Mouse (Mus musculus) limb, embryonic 14.5 days (tissue): Measurements from ENCODE around the gene Rsph14. TPM values are rescaled to one million over a fixed set of nuclear protein-coding genes. Genes with fewer than 3 reads are reported as not detected.
A peak's percentile ranks its signal among the peaks of the same experiment; 100 is the strongest.

ENCODE experiments used
- ATAC-seq: fragments of 200-750 bp; cut with Nextera tagmentation; 2 replicates; pipeline ENCODE4 v1.8.0; 2017; ENCODE audit warnings: low read depth, moderate number of reproducible peaks, moderate TSS enrichment; ENCODE audit not compliant: low FRiP score
- DNase-seq: peaks from one replicate; pipeline ENCODE4 v3.0.0-alpha.2; 2015; ENCODE audit warnings: low spot score
- H3K27ac ChIP-seq: fragments of 300-500 bp; sonication (generic); replicated peaks from 2 replicates; pipeline ENCODE4 v1.5.1; 2014; ENCODE audit warnings: low read depth, mild to moderate bottlenecking, low read length, moderate library complexity, mixed read lengths
- H3K27me3 ChIP-seq: fragments of 300-500 bp; sonication (generic); 2 replicates; pipeline ENCODE4 v1.6.1; 2014; ENCODE audit warnings: low read length, mixed read lengths; ENCODE audit not compliant: control insufficient read depth, insufficient read depth
- H3K36me3 ChIP-seq: fragments of 300-500 bp; sonication (generic); 2 replicates; pipeline ENCODE4 v1.6.1; 2014; ENCODE audit warnings: mild to moderate bottlenecking, low read length, moderate library complexity, mixed read lengths; ENCODE audit not compliant: control insufficient read depth, insufficient read depth
- H3K4me1 ChIP-seq: fragments of 300-500 bp; sonication (generic); 2 replicates; pipeline ENCODE4 v1.6.1; 2014; ENCODE audit warnings: antibody characterized with exemption, low read length, mixed read lengths; ENCODE audit not compliant: control insufficient read depth, insufficient read depth
- H3K4me2 ChIP-seq: fragments of 300-500 bp; sonication (generic); replicated peaks from 2 replicates; pipeline ENCODE4 v1.6.1; 2014; ENCODE audit warnings: low read depth, mild to moderate bottlenecking, low read length, moderate library complexity; ENCODE audit not compliant: severe bottlenecking
- H3K4me3 ChIP-seq: fragments of 300-500 bp; sonication (generic); replicated peaks from 2 replicates; pipeline ENCODE4 v1.5.1; 2014; ENCODE audit warnings: low read length
- H3K9ac ChIP-seq: fragments of 300-500 bp; sonication (generic); 2 replicates; pipeline ENCODE4 v1.6.1; 2014; ENCODE audit warnings: mild to moderate bottlenecking, low read depth, low read length, moderate library complexity; ENCODE audit not compliant: severe bottlenecking
- H3K9me3 ChIP-seq: fragments of 300-500 bp; sonication (generic); 2 replicates; pipeline ENCODE4 v1.6.1; 2016; ENCODE audit warnings: low read length; ENCODE audit not compliant: control insufficient read depth
- POLR2A ChIP-seq: fragments of 200-500 bp; IDR thresholded peaks from 2 replicates; pipeline ENCODE4 v1.8.0; 2012; ENCODE audit warnings: inconsistent platforms, mild to moderate bottlenecking, moderate library complexity, borderline replicate concordance; ENCODE audit not compliant: insufficient read depth, insufficient read length; ENCODE audit errors: extremely low read depth
- WGBS: fragments of 180-500 bp; shearing (Covaris S2); extraction: QIAGEN DNeasy Blood & Tissue Kit; methylation state at CpG from one replicate; pipeline ENCODE4 v1.1.7; 2014; 5-methylcytosine and 5-hydroxymethylcytosine counted together
- polyA plus RNA-seq, 2 experiments: library from polyadenylated mRNA; depleted of rRNA in 1 of 2; stranded (reverse) in 1 of 2; unstranded in 1 of 2; fragments of >200 nt; fragmentation: Nextera tagmentation in 1 of 2; extraction: Ambion mirVana in 1 of 2; gene quantifications; 2 replicates each; pipeline versions ENCODE4 v1.2.1 to v1.2.3; 2012 to 2014

Gene Rsph14
- polyA plus RNA-seq, 2 experiments = not detected

GRCm38 (mm10) chr10:74928276-74928675, 104.1 kb downstream of the Rsph14 start:
- H3K4me2 ChIP-seq = no peak overlapping the region
- no peak overlapping the region for H3K27ac ChIP-seq
- no peaks in the 10 kb centered on the region for H3K27me3 ChIP-seq
- no peak overlapping the region for H3K9ac ChIP-seq
- DNase-seq (no peak), ATAC-seq (no peak)
- H3K36me3 ChIP-seq = no peaks in the 10 kb centered on the region
- H3K9me3 ChIP-seq = no peaks in the 10 kb centered on the region
- H3K4me3 ChIP-seq = no peak overlapping the region
- WGBS = 83% methylated on average over 7 of the region's 7 CpGs
- TF ChIP-seq POLR2A = no peak
- no peaks in the 10 kb centered on the region for H3K4me1 ChIP-seq

- WGBS = 15% methylated on average over 21 of the region's 21 CpGs
- ATAC-seq = no peak
These were observed 107.1 kb downstream of the Rsph14 start for GRCm38 (mm10) chr10:74925324-74925723.

GRCm38 (mm10) chr10:74924274-74924673, 108.1 kb downstream of the Rsph14 start:
- Histone ChIP-seq H3K27ac (no peak overlapping the region), H3K4me1 (no peaks in the 10 kb centered on the region), H3K9me3 (no peaks in the 10 kb centered on the region), H3K27me3 (no peaks in the 10 kb centered on the region), H3K36me3 (no peaks in the 10 kb centered on the region), H3K9ac (no peak overlapping the region), H3K4me2 (no peak overlapping the region), H3K4me3 (no peak overlapping the region)
- no peak for ATAC-seq
- no peak for DNase-seq
- WGBS = 91% methylated on average over 14 of the region's 14 CpGs
- TF ChIP-seq POLR2A = no peak

More at GRCm38 (mm10) chr10:74925324-74925723, 107.1 kb downstream of the Rsph14 start:
- Histone ChIP-seq H3K36me3 (no peaks in the 10 kb centered on the region), H3K9ac (no peak overlapping the region), H3K4me3 (no peak overlapping the region), H3K27ac (no peak overlapping the region), H3K4me1 (no peaks in the 10 kb centered on the region), H3K27me3 (no peaks in the 10 kb centered on the region), H3K9me3 (no peaks in the 10 kb centered on the region), H3K4me2 (peak overlapping the region; percentile 39)
- TF ChIP-seq POLR2A = no peak
- peak; percentile 47 for DNase-seq

- DNase-seq (no peak), ATAC-seq (no peak)
- WGBS = 60% methylated on average over 6 of the region's 6 CpGs
- H3K27ac ChIP-seq = no peak overlapping the region
- no peak overlapping the region for H3K4me3 ChIP-seq
- H3K4me2 ChIP-seq = no peak overlapping the region
- no peak for TF ChIP-seq POLR2A
- no peaks in the 10 kb centered on the region for H3K4me1 ChIP-seq
- H3K27me3 ChIP-seq = no peaks in the 10 kb centered on the region
- H3K36me3 ChIP-seq = no peaks in the 10 kb centered on the region
- H3K9me3 ChIP-seq = no peaks in the 10 kb centered on the region
- H3K9ac ChIP-seq = no peak overlapping the region
These were observed 109.6 kb downstream of the Rsph14 start for GRCm38 (mm10) chr10:74922763-74923162.

DNA sequence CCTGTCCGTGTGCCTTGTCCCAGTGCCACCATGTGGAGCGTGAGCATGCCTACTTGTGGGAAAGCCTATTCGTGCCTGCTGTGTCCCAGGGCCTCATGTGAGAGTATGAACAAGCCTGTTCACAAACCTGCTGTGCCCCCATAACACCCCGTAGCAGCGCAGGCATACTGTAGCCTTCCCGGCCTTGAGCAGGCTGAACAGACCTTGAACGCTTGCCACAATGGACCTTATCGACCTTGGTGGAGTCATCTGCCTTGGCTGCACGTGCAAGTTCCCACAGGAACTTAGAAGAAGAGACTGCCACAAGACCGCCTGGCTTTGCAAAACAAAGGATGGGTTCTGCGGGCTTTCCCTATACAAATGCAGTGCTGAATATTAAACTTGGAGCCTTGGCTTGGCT, 110.8 kb downstream of the Rsph14 start:
- H3K4me1 ChIP-seq = no peaks in the 10 kb centered on the region
- DNase-seq = no peak
- no peaks in the 10 kb centered on the region for H3K9me3 ChIP-seq
- H3K9ac ChIP-seq = no peak overlapping the region
- no peak for ATAC-seq
- no peaks in the 10 kb centered on the region for H3K27me3 ChIP-seq
- no peak for TF ChIP-seq POLR2A
- no peak overlapping the region for H3K27ac ChIP-seq
- H3K4me2 ChIP-seq = no peak overlapping the region
- H3K36me3 ChIP-seq = no peaks in the 10 kb centered on the region
- WGBS = 89% methylated on average over 11 of the region's 11 CpGs
- H3K4me3 ChIP-seq = no peak overlapping the region
